Mouse (Mus musculus) embryonic facial prominence, embryonic 15.5 days (tissue): ENCODE measurements around the gene Psmb9. TPM values are rescaled to one million over a fixed set of nuclear protein-coding genes. Genes with fewer than 3 reads are reported as not detected.
"Not testable (repeated sequence)": the region's sequence is repeated elsewhere in the genome, so short reads cannot be mapped to it uniquely, and the experiment has no call there.

Experiments
- ATAC-seq: fragments of 200-750 bp; cut with Nextera tagmentation; 2 replicates; pipeline ENCODE4 v1.8.0; 2017; ENCODE audit warnings: low read depth, moderate TSS enrichment; ENCODE audit not compliant: insufficient number of reproducible peaks, low FRiP score, low TSS enrichment
- H3K27ac ChIP-seq: fragments of 300-500 bp; sonication (generic); replicated peaks from 2 replicates; pipeline ENCODE4 v1.5.1; 2015; ENCODE audit warnings: mild to moderate bottlenecking, inconsistent platforms
- H3K27me3 ChIP-seq: fragments of 300-500 bp; sonication (generic); 2 replicates; pipeline ENCODE4 v1.6.1; 2015; ENCODE audit warnings: inconsistent platforms
- H3K36me3 ChIP-seq: fragments of 300-500 bp; sonication (generic); 2 replicates; pipeline ENCODE4 v1.6.1; 2015; ENCODE audit warnings: mild to moderate bottlenecking, inconsistent platforms
- H3K4me1 ChIP-seq: fragments of 300-500 bp; sonication (generic); 2 replicates; pipeline ENCODE4 v1.6.1; 2015; ENCODE audit warnings: inconsistent platforms
- H3K4me2 ChIP-seq: fragments of 300-500 bp; sonication (generic); replicated peaks from 2 replicates; pipeline ENCODE4 v1.6.1; 2015; ENCODE audit warnings: mild to moderate bottlenecking, inconsistent platforms
- H3K4me3 ChIP-seq: fragments of 300-500 bp; sonication (generic); replicated peaks from 2 replicates; pipeline ENCODE4 v1.5.1; 2015; ENCODE audit warnings: mild to moderate bottlenecking, inconsistent platforms
- H3K9ac ChIP-seq: fragments of 300-500 bp; sonication (generic); 2 replicates; pipeline ENCODE4 v1.6.1; 2015; ENCODE audit warnings: inconsistent platforms
- H3K9me3 ChIP-seq: fragments of 300-500 bp; sonication (generic); replicated peaks from 2 replicates; pipeline ENCODE4 v1.6.1; 2016; ENCODE audit warnings: inconsistent platforms
- WGBS: fragments of 180-500 bp; shearing (Covaris S2); methylation state at CpG from one replicate; pipeline ENCODE4 v1.1.7; 2015; 5-methylcytosine and 5-hydroxymethylcytosine counted together
- polyA plus RNA-seq: library from polyadenylated mRNA; unstranded; fragments of >200 nt; fragmentation: Nextera tagmentation; extraction: Ambion mirVana; gene quantifications from 2 replicates; pipeline ENCODE4 v1.2.1, GENCODE M21; 2015

The Psmb9 gene
- polyA plus RNA-seq, 1 experiment from 2014 or later, result 3.3 TPM

GRCm38 (mm10) chr17:34152923-34153322 lies 34.6 kb downstream of the Psmb9 start, which contains the start of gene H2-DMb1:
Gene H2-DMb1, plus strand, starts transcription at chr17:34153072.
- no peak within 1 kb of the TSS for H3K9ac ChIP-seq
- peak within 1 kb of the TSS; percentile 24; the same call in 1 of the 2 replicates for H3K4me2 ChIP-seq
- H3K9me3 ChIP-seq, result no peaks in the 10 kb centered on the region
- H3K4me1 ChIP-seq, result no peaks in the 10 kb centered on the region
- no peaks in the 10 kb centered on the region for H3K36me3 ChIP-seq
- 57% methylated on average over 4 of the region's 4 CpGs for WGBS
- H3K27ac ChIP-seq, result no peak within 1 kb of the TSS
- H3K27me3 ChIP-seq, result no peaks in the 10 kb centered on the region
- no peak for ATAC-seq
- no peak within 1 kb of the TSS for H3K4me3 ChIP-seq

- no peak overlapping the region for H3K9ac ChIP-seq
- no peak overlapping the region for H3K4me2 ChIP-seq
- H3K9me3 ChIP-seq, result no peaks in the 10 kb centered on the region
- H3K36me3 ChIP-seq, result no peaks in the 10 kb centered on the region
- no peak overlapping the region for H3K27ac ChIP-seq
- ATAC-seq, result no peak
- H3K27me3 ChIP-seq, result peaks cover 6% of the 10 kb centered on the region
- H3K4me1 ChIP-seq, result peaks cover 11% of the 10 kb centered on the region
- H3K4me3 ChIP-seq, result no peak overlapping the region
- 73% methylated on average over 3 of the region's 3 CpGs for WGBS
Observed at GRCm38 (mm10) chr17:34144960-34145371, 42.6 kb downstream of the Psmb9 start.

GRCm38 (mm10) chr17:34144221-34144620 lies 43.3 kb downstream of the Psmb9 start:
- WGBS, result 90% methylated on average over 4 of the region's 4 CpGs
- H3K9me3 ChIP-seq, result not testable (repeated sequence)

GRCm38 (mm10) chr17:34143461-34143860 lies 44.1 kb downstream of the Psmb9 start:
- peaks cover 16% of the 10 kb centered on the region for H3K27me3 ChIP-seq
- H3K4me1 ChIP-seq, result peaks cover 21% of the 10 kb centered on the region
- no peak overlapping the region for H3K4me3 ChIP-seq
- no peaks in the 10 kb centered on the region for H3K9me3 ChIP-seq
- no peak for ATAC-seq
- no peak overlapping the region for H3K4me2 ChIP-seq
- H3K36me3 ChIP-seq, result no peaks in the 10 kb centered on the region
- 59% methylated on average over 5 of the region's 5 CpGs for WGBS
- no peak overlapping the region for H3K27ac ChIP-seq
- H3K9ac ChIP-seq, result no peak overlapping the region

More at GRCm38 (mm10) chr17:34144221-34144620, 43.3 kb downstream of the Psmb9 start:
- not testable (repeated sequence) for H3K36me3 ChIP-seq, H3K27ac ChIP-seq, ATAC-seq, H3K4me3 ChIP-seq, H3K9ac ChIP-seq, H3K4me2 ChIP-seq
- Histone ChIP-seq H3K4me1 (peaks cover 18% of the 10 kb centered on the region), H3K27me3 (peaks cover 12% of the 10 kb centered on the region)

GRCm38 (mm10) chr17:34143033-34143432 lies 44.5 kb downstream of the Psmb9 start, which contains the start of gene H2-DMb2:
Gene H2-DMb2, plus strand, starts transcription at chr17:34143307.
- Histone ChIP-seq H3K4me2 (no peak within 1 kb of the TSS), H3K27me3 (peaks cover 20% of the 10 kb centered on the region), H3K27ac (no peak within 1 kb of the TSS; the same call in 1 of the 2 replicates), H3K4me3 (no peak within 1 kb of the TSS), H3K4me1 (peaks cover 21% of the 10 kb centered on the region), H3K9me3 (no peaks in the 10 kb centered on the region), H3K36me3 (no peaks in the 10 kb centered on the region), H3K9ac (no peak within 1 kb of the TSS)
- 0 out of 2 replicates have a peak, but pooled peaks have one; percentile 60 for ATAC-seq
- 18% methylated on average over 7 of the region's 7 CpGs for WGBS

- Histone ChIP-seq H3K9ac (no peak overlapping the region), H3K4me2 (no peak overlapping the region), H3K4me1 (peaks cover 21% of the 10 kb centered on the region), H3K4me3 (no peak overlapping the region), H3K27me3 (peaks cover 22% of the 10 kb centered on the region), H3K9me3 (no peaks in the 10 kb centered on the region), H3K36me3 (no peaks in the 10 kb centered on the region), H3K27ac (no peak overlapping the region; the same call in 1 of the 2 replicates)
- no peak for ATAC-seq
- WGBS, result 48% methylated on average over 7 of the region's 7 CpGs
Observed at GRCm38 (mm10) chr17:34142456-34143010, 45.0 kb downstream of the Psmb9 start.

GRCm38 (mm10) chr17:34141448-34141847 lies 46.1 kb downstream of the Psmb9 start:
- Histone ChIP-seq H3K36me3 (no peaks in the 10 kb centered on the region), H3K4me2 (no peak overlapping the region), H3K9ac (no peak overlapping the region), H3K27ac (no peak overlapping the region), H3K4me1 (peaks cover 21% of the 10 kb centered on the region), H3K27me3 (peaks cover 30% of the 10 kb centered on the region), H3K4me3 (no peak overlapping the region), H3K9me3 (no peaks in the 10 kb centered on the region)
- no peak for ATAC-seq
- WGBS, result 55% methylated on average over 4 of the region's 4 CpGs

- H3K9ac ChIP-seq, result no peak overlapping the region
- H3K36me3 ChIP-seq, result no peaks in the 10 kb centered on the region
- WGBS, result 13% methylated on average over 5 of the region's 5 CpGs
- H3K27me3 ChIP-seq, result peaks cover 33% of the 10 kb centered on the region
- H3K4me3 ChIP-seq, result no peak overlapping the region
- H3K27ac ChIP-seq, result no peak overlapping the region
- peaks cover 28% of the 10 kb centered on the region for H3K4me1 ChIP-seq
- no peak for ATAC-seq
- H3K4me2 ChIP-seq, result no peak overlapping the region
- no peaks in the 10 kb centered on the region for H3K9me3 ChIP-seq
Observed at GRCm38 (mm10) chr17:34140240-34140639, 47.3 kb downstream of the Psmb9 start.

GRCm38 (mm10) chr17:34139416-34139815 lies 48.1 kb downstream of the Psmb9 start:
- Histone ChIP-seq H3K27me3 (peaks cover 33% of the 10 kb centered on the region), H3K4me3 (peak overlapping the region; percentile 32), H3K36me3 (no peaks in the 10 kb centered on the region), H3K4me2 (peak overlapping the region; percentile 57), H3K4me1 (peaks cover 28% of the 10 kb centered on the region), H3K9me3 (no peaks in the 10 kb centered on the region), H3K27ac (no peak overlapping the region), H3K9ac (0 out of 2 replicates have a peak overlapping the region, but pooled peaks have one; percentile 39)
- 2% methylated on average over 16 of the region's 16 CpGs for WGBS
- no peak for ATAC-seq

GRCm38 (mm10) chr17:34138655-34139054 lies 48.9 kb downstream of the Psmb9 start:
- Histone ChIP-seq H3K9me3 (no peaks in the 10 kb centered on the region), H3K36me3 (no peaks in the 10 kb centered on the region), H3K4me2 (peak overlapping the region; percentile 57; the same call in 1 of the 2 replicates), H3K4me1 (peaks cover 28% of the 10 kb centered on the region), H3K27ac (no peak overlapping the region), H3K27me3 (peaks cover 33% of the 10 kb centered on the region), H3K4me3 (no peak overlapping the region), H3K9ac (no peak overlapping the region)
- no peak for ATAC-seq
- 67% methylated on average over 7 of the region's 7 CpGs for WGBS

- Histone ChIP-seq H3K4me2 (no peak overlapping the region), H3K4me3 (no peak overlapping the region), H3K27ac (no peak overlapping the region), H3K27me3 (peaks cover 33% of the 10 kb centered on the region), H3K9me3 (no peaks in the 10 kb centered on the region), H3K4me1 (peaks cover 22% of the 10 kb centered on the region), H3K36me3 (no peaks in the 10 kb centered on the region), H3K9ac (no peak overlapping the region)
- no peak for ATAC-seq
- WGBS, result 75% methylated on average over 7 of the region's 7 CpGs
Observed at GRCm38 (mm10) chr17:34137601-34138000, 50.0 kb downstream of the Psmb9 start.
